Mouse (Mus musculus): Measurements from ENCODE around the gene Foxp1. TPM values are rescaled to one million over a fixed set of nuclear protein-coding genes. Genes with fewer than 3 reads are reported as not detected.

Gene Foxp1
- polyA plus RNA-seq, 1 experiment = 162 TPM

GRCm38 (mm10) chr6:99038977-99039376, 483.5 kb downstream of the Foxp1 start:
- TF ChIP-seq POLR2A (IDR thresholded peaks at IDR 0.05; ENCODE audit: low read depth, low read length) (no peak), CTCF (IDR thresholded peaks at IDR 0.05; ENCODE audit: extremely low read depth, insufficient read depth, insufficient read length, insufficient replicate concordance) (no peak)
- Histone ChIP-seq H3K27me3 (ENCODE audit: control insufficient read depth, insufficient read depth, low read length) (no peaks in the 10 kb centered on the region), H3K27ac (ENCODE audit: insufficient read depth, low read length) (no peak overlapping the region), H3K4me3 (ENCODE audit: extremely low read depth, insufficient read depth, insufficient read length) (no peak overlapping the region), H3K4me1 (ENCODE audit: control insufficient read depth, insufficient read depth, insufficient read length) (peaks cover 4% of the 10 kb centered on the region; the same call in 1 of the 2 replicates), H3K36me3 (ENCODE audit: control insufficient read depth, insufficient read depth, low read length) (peaks cover 4% of the 10 kb centered on the region; the same call in 1 of the 2 replicates)
- WGBS = 93% methylated on average over 2 of the region's 2 CpGs
- no peak for DNase-seq (ENCODE audit: low read depth in 1 of 2, low spot score in 2 of 2)

GRCm38 (mm10) chr6:99035459-99036375, 486.8 kb downstream of the Foxp1 start:
- Histone ChIP-seq H3K36me3 (ENCODE audit: control insufficient read depth, insufficient read depth, low read length) (peaks cover 4% of the 10 kb centered on the region; the same call in 1 of the 2 replicates), H3K4me1 (ENCODE audit: control insufficient read depth, insufficient read depth, insufficient read length) (peaks cover 6% of the 10 kb centered on the region; the same call in 1 of the 2 replicates), H3K27ac (ENCODE audit: insufficient read depth, low read length) (no peak overlapping the region), H3K4me3 (ENCODE audit: extremely low read depth, insufficient read depth, insufficient read length) (no peak overlapping the region), H3K27me3 (ENCODE audit: control insufficient read depth, insufficient read depth, low read length) (no peaks in the 10 kb centered on the region)
- DNase-seq (ENCODE audit: low read depth in 1 of 2, low spot score in 2 of 2) = no peak
- 92% methylated on average over 8 of the region's 8 CpGs for WGBS
- TF ChIP-seq CTCF (IDR thresholded peaks at IDR 0.05; ENCODE audit: extremely low read depth, insufficient read depth, insufficient read length, insufficient replicate concordance) (no peak), POLR2A (IDR thresholded peaks at IDR 0.05; ENCODE audit: low read depth, low read length) (no peak)

- H3K27ac ChIP-seq (ENCODE audit: insufficient read depth, low read length) = no peak overlapping the region
- no peaks in the 10 kb centered on the region for H3K27me3 ChIP-seq (ENCODE audit: control insufficient read depth, insufficient read depth, low read length)
- peaks cover 12% of the 10 kb centered on the region; the same call in 1 of the 2 replicates for H3K4me1 ChIP-seq (ENCODE audit: control insufficient read depth, insufficient read depth, insufficient read length)
- H3K4me3 ChIP-seq (ENCODE audit: extremely low read depth, insufficient read depth, insufficient read length) = no peak overlapping the region
- WGBS = 74% methylated on average over 6 of the region's 6 CpGs
- no peak for TF ChIP-seq CTCF (IDR thresholded peaks at IDR 0.05; ENCODE audit: extremely low read depth, insufficient read depth, insufficient read length, insufficient replicate concordance)
- no peak for TF ChIP-seq POLR2A (IDR thresholded peaks at IDR 0.05; ENCODE audit: low read depth, low read length)
- H3K36me3 ChIP-seq (ENCODE audit: control insufficient read depth, insufficient read depth, low read length) = peaks cover 3% of the 10 kb centered on the region; the same call in 1 of the 2 replicates
- DNase-seq (ENCODE audit: low read depth in 1 of 2, low spot score in 2 of 2) = no peak
Observed at GRCm38 (mm10) chr6:99033062-99033461, 489.5 kb downstream of the Foxp1 start.

DNA sequence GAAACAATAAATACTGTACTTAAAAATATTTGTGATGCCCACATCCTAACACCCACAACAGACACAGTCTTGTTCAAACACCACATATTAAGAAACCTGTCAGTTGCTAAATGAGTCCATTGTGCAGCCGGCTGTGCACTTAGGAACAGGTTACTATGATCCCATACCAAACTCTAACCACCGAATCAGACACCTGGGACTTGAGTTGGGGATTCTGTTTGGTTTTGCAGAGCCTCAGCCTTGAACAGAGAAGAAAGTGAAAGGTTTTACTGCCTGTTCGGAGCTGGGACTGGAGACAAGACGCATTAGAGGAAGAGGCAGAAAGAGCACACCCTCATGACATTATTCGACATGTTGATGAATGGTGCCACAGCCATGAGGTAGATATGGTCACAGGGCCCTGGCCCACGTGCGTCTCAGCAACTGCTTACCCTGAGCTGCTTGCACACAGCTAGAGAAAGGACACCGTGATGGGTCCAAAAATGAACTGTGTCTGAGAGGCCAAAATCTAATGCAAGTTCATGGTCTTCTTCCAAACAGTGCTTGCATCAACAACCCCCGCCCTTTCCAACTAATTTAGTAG, 491.1 kb downstream of the Foxp1 start:
- Histone ChIP-seq H3K27me3 (ENCODE audit: control insufficient read depth, insufficient read depth, low read length) (no peaks in the 10 kb centered on the region), H3K4me1 (ENCODE audit: control insufficient read depth, insufficient read depth, insufficient read length) (peaks cover 12% of the 10 kb centered on the region; the same call in 1 of the 2 replicates), H3K36me3 (ENCODE audit: control insufficient read depth, insufficient read depth, low read length) (peaks cover 3% of the 10 kb centered on the region; the same call in 1 of the 2 replicates), H3K4me3 (ENCODE audit: extremely low read depth, insufficient read depth, insufficient read length) (no peak overlapping the region), H3K27ac (ENCODE audit: insufficient read depth, low read length) (no peak overlapping the region)
- 67% methylated on average over 9 of the region's 9 CpGs for WGBS
- TF ChIP-seq POLR2A (IDR thresholded peaks at IDR 0.05; ENCODE audit: low read depth, low read length) (no peak), CTCF (IDR thresholded peaks at IDR 0.05; ENCODE audit: extremely low read depth, insufficient read depth, insufficient read length, insufficient replicate concordance) (no peak)
- no peak for DNase-seq (ENCODE audit: low read depth in 1 of 2, low spot score in 2 of 2)

- TF ChIP-seq POLR2A (IDR thresholded peaks at IDR 0.05; ENCODE audit: low read depth, low read length) (no peak), CTCF (IDR thresholded peaks at IDR 0.05; ENCODE audit: extremely low read depth, insufficient read depth, insufficient read length, insufficient replicate concordance) (no peak)
- no peak overlapping the region for H3K4me3 ChIP-seq (ENCODE audit: extremely low read depth, insufficient read depth, insufficient read length)
- WGBS = 81% methylated on average over 6 of the region's 6 CpGs
- no peak overlapping the region for H3K27ac ChIP-seq (ENCODE audit: insufficient read depth, low read length)
- DNase-seq (ENCODE audit: low read depth in 1 of 2, low spot score in 2 of 2) = no peak
- H3K36me3 ChIP-seq (ENCODE audit: control insufficient read depth, insufficient read depth, low read length) = peaks cover 3% of the 10 kb centered on the region; the same call in 1 of the 2 replicates
- H3K4me1 ChIP-seq (ENCODE audit: control insufficient read depth, insufficient read depth, insufficient read length) = peaks cover 12% of the 10 kb centered on the region; the same call in 1 of the 2 replicates
- no peaks in the 10 kb centered on the region for H3K27me3 ChIP-seq (ENCODE audit: control insufficient read depth, insufficient read depth, low read length)
Observed at GRCm38 (mm10) chr6:99030251-99030650, 492.3 kb downstream of the Foxp1 start.

DNA sequence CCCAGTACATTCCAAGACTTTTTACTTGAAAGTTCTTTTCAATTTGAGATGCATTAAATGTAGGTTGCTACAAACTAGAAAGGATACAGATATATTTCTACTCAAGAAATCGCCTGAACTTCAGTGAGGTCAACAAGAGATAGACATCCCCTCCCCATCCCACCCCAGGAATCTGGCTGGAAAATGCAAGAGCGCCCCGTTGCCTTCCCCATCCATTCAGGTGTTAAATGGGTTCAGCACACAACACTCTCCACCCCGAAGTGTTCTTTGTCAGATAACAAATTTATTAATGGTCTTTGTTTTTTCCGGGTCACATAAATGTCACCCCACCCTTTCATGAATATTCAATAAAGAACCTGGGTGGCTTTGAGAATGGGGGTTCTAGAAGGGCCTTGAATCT, 493.1 kb downstream of the Foxp1 start:
- no peak for DNase-seq (ENCODE audit: low read depth in 1 of 2, low spot score in 2 of 2)
- Histone ChIP-seq H3K4me1 (ENCODE audit: control insufficient read depth, insufficient read depth, insufficient read length) (peaks cover 12% of the 10 kb centered on the region; the same call in 1 of the 2 replicates), H3K4me3 (ENCODE audit: extremely low read depth, insufficient read depth, insufficient read length) (no peak overlapping the region), H3K27ac (ENCODE audit: insufficient read depth, low read length) (no peak overlapping the region), H3K27me3 (ENCODE audit: control insufficient read depth, insufficient read depth, low read length) (no peaks in the 10 kb centered on the region), H3K36me3 (ENCODE audit: control insufficient read depth, insufficient read depth, low read length) (peaks cover 3% of the 10 kb centered on the region; the same call in 1 of the 2 replicates)
- 63% methylated on average over 5 of the region's 5 CpGs for WGBS
- TF ChIP-seq CTCF (IDR thresholded peaks at IDR 0.05; ENCODE audit: extremely low read depth, insufficient read depth, insufficient read length, insufficient replicate concordance) = no peak
- TF ChIP-seq POLR2A (IDR thresholded peaks at IDR 0.05; ENCODE audit: low read depth, low read length) = no peak
